Mouse (Mus musculus): ENCODE data around the gene Ylpm1.

Gene Ylpm1

DNA sequence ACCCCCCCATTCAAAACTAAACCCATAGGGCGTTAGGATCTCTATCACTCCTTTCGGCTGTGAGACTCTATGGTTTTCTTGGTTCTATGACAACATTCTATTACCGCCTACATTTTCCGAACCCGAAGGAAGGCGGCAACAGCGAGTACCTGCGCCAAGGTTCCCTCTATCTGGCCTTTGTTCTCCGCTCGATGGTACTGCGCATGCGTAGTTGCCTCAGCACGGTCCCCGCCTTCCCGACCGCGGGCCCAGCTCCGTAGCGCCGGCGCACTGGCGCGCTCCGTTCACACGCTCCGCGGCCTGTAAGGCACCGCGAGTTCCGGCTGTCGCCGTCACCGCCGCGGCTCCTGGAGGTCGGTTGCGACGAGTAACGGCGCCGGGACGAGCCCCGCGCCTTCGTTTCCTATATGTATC lies at the start of gene Ylpm1:
Gene Ylpm1, plus strand, starts transcription at position 239 of the 414 bp plus-strand sequence.
- DNase-seq (ENCODE audit: low spot score) = peak; percentile 99

DNA sequence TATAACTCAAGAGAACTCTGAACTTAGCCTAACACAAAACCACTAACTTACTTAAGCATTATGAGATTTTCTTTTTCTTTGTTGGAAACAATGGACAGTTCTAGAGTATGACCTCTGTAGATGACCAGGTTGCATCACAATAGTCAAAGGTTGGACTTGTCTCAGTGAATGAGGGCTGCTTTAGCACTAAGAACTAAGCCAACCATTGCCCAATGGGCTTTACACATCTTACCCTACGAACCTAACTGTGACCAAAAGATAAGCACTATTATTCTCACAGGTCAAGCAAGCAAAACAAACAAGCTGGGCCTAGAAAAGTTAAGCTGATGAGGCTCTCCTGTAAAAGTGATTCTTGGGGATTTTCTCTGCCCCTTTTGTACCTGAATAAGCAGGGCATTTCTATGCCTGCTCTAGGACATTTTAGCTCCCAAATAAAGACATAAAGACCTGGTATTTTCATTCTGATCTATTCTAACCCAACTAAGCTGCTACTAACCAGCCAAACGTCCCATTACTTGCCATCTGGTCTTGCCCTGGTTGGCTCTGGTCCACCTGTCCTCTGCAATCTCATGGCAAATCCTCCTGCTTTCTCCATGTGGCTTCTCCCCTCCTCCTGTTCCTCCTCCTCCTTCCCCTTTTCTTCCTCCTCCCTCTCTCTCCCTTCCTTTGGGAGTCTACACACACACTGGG lies 48.1 kb upstream of the Ylpm1 start:
- DNase-seq (ENCODE audit: low spot score) = no peak

DNA sequence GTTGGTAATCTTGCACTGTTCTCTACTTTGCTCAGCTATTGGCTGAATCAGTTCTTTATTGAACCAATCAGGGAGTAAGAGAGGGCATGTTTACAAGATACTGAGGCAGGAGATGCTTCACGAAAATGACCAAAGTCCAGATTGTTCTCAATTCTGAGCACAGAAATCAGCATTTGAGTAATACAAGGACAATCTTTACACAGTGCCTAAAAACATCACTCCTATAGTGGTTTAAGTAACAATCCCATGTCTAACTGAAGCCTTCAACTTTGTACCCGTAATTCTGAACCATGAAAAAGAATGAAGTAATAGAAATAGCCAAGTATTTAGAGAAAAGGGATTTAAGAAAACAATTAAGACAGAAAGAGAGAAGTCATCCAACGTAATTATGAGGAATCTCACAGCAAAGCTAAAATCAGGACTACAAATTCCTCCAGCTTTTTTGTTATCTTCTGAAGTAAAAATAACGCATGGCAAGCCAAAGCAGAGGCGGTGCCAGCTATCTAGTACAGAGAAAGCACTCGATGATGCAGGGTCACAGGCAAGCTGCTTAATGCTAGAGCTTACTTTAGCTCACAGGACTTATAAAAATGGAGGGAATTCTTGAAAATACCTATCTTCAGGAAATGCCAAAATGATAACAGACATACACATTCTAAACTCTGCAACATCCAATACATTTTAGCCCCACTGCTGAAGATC lies 47.4 kb upstream of the Ylpm1 start:
- DNase-seq (ENCODE audit: low spot score) = no peak

DNA sequence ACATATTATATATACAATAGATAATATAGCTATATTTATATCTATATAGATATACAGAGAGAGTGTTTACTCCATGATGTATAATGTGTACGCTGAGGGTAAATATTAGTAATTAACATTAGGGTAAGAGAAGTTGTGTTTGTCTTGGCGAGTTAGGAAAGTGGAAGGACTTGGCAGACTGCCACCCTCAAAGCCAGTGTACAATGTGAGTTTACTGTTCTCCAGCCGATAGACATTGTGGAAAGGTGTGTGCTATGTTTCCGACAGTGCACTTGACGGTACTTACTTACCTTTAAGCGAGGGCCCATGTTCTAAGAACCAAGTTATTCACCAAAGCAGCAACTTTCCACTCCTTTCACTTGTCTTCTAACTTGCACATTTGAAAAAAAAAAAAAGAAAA lies 45.4 kb upstream of the Ylpm1 start:
- DNase-seq (ENCODE audit: low spot score) = no peak

DNA sequence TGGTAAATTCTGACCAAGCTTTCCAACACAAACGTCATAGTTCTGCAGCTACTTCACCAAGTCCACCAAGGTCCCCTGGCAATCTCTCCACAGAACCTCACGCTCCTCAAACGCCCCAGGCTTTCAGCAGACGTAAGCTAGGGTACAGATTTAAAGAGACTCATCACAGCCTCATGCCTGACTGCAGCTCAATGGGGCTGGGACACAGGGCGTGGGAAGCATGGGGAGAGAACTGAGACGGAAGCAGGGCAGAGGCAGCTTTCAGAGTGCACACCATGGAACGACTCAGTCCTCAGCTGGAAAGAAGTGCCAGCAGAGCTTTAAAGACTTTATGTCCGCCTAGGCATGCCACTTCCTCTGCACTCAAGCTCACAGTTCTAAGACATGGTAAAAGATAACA lies 44.6 kb upstream of the Ylpm1 start:
- DNase-seq (ENCODE audit: low spot score) = no peak

DNA sequence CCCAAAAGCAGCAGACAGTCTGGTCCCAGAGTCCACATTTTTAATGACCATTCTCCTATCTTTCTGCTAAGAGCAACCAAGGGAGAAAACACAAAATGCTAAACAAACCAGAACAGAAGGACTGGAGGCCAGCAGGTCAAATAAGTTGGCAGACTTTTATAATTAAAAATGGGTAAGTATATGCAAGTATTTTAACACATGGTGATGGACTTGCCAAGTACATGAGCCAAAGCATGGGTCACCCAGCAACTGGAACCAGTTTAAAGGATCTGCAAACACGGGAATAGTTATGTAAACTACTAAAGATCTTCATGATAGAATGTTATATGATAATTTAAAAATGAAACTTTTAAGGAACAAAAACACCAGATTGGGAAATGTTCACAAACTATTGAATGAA lies 43.8 kb upstream of the Ylpm1 start:
- no peak for DNase-seq (ENCODE audit: low spot score)

DNA sequence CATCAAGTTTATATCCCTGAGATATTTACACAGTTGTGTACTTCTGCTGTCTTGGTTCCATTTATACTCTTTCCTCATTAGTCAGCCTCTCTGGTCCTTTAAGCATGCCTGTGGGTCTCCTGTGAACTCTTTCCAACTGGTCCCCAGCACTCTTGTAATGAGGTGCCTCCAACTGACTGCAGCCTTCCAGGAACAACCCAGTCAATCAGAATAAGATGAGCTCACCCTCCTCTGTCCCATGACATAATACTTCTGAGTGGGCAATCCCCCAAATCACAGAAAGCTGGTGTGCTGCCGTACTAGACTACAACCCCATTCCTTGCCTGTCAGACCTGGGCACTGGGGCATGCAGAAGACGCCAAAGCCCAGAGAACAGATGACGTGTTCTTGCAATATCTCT lies 39.8 kb upstream of the Ylpm1 start:
- no peak for DNase-seq (ENCODE audit: low spot score)

DNA sequence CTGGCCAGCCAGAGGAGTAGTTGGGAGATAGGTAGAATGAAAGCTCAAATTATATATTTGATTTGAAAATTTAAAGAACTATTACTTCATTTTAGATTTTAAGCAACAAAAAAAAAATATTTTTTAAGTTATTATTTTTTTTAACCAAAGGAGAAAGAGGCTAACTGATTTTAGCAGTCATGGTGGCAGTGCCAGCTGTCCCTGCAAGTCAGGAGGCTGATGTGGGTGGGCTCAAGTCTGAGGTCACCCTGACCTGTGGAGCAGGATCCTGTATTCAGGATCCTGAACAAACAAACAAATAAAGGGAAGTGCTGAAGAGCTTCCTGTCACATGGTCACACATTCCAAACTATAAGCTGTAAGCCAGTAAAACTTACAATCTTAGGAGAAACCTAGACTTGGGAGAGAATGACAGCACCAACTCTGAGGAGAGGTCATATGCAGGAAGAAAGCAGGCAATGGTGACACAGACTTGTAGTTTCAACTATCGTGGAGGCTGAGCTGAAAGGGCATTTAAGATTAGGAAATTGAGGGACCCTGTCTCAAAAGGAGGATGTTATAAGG lies 37.2 kb upstream of the Ylpm1 start:
- DNase-seq (ENCODE audit: low spot score) = no peak

DNA sequence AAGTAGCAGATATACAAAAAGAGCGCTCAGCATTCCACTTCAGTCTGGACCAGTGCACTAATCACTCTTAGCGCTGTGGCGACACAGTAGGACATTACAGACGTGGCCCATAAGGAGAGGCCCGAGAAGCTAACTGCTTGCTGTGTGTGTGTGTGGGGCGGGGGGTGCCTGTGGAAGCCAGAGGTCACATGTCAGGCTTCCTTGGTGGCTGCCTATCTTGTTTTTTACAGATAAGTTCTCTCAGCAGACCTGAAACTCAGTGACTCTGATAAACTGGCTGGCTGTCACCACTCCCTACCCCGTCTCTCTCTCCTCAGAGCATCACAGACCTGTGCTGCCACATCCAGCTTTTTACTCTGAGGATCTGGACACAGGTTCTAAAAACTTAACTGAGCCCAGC lies 33.5 kb upstream of the Ylpm1 start:
- DNase-seq (ENCODE audit: low spot score) = peak; percentile 5

DNA sequence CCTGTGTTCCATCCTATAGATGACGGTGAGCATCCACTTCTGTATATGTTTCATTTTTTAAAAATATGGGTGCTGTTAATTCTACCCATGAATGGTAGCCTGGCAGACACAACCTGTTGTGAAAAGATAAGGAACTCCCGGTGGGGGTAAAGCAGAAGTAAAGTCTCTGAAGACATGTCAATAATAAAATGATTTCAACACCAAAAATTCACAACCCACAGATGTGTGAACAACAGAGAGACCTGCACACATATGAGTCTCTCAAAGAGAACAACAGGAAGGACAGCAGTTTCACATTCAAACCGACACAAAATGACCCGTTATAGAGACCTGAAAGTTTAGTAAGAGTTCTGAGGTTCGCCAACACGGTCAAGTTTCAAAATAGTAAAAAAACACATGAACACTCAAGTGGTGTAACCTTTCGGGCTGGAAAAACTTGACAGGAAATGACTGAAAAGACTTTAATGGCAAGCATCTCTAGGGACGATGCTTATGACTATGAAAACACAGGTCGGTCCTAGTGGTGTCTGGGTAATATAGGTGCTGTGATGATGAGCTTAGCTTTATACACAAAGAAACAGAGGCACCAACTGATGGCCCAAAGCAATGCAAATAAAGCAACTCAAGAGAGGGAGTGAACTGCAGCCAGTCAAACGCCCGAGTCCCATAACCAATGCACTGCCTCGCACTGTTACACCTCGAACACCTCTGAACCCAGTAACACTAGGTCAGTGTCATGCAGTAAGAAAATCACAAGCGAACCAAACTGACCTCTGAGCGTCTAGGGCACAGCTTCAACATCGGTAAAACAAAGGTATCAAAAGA lies 27.1 kb upstream of the Ylpm1 start:
- DNase-seq (ENCODE audit: low spot score) = no peak

DNA sequence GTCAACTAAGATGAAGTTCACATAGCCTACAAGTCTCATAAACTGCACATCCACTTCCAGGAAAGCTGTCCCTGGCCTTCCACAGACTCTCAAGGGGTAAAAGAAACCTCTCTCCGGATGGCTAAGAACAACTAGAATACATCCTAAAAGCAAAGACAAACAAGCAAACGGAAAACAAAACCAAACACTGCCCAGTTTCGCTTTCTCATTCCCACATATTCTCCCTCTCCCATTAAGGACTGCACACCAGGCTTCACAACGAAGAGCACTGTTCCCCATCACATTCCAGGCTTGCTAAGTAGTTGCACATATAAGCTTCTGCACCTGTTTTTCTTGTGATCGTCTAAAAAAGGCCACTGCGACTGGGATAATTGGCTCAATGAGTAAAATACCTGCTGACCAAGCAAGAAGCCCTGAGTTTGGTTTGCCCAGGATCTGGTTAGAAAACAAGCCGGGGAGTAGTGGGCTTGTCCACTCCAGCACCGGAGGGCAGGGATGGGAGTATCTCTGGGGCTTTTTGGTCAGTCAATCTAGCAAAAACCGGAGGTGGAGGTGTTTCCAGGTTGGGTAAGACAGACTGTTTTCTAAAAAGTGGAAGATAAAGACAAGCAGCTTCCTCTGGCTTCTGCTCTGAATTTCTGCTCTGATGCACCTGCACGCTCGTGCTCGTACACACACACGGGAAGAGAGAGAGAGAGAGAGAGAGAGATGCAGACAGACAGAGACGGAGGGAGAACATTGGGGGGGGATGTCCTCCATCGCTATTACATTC lies 26.3 kb upstream of the Ylpm1 start:
- no peak for DNase-seq (ENCODE audit: low spot score)

DNA sequence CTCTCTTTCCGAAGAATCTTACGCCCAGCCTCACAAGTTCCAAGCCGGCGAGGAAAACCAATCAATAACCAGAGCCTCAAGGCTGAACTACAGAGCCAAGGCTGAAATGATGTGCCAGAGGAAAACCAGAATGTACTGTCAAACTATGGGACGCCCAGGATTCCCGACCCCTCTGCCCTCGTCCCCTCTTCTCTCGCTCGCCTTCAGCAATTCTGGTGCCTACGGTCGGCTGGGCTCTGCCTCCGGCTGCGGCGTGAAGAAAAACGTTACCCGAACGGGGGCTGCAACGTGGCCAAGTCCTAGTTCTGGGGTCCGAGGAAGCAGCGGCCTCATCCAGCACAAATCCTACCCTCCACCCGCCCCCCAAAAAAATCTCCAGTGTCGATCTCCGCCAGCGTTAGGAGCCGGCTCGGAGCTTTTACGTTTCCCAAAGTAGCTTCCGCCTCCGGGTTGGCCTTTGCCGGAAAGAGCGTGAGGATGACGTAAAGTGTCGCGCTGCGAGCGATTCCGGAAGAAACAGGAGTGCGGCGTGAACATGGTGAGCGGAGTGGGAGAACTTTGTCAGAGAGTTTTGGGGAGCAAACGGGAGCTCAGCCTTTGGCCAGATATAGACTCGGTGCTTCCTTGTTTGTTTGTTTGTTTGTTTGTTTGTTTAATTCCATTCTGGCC lies 25.6 kb upstream of the Ylpm1 start, which contains the start of the genes Fcf1 and Arel1:
Gene Fcf1, plus strand, starts transcription at position 470 of the 669 bp plus-strand sequence.
Gene Arel1, minus strand, starts transcription at position 473 of the 669 bp plus-strand sequence.
- peak; percentile 97 for DNase-seq (ENCODE audit: low spot score)

DNA sequence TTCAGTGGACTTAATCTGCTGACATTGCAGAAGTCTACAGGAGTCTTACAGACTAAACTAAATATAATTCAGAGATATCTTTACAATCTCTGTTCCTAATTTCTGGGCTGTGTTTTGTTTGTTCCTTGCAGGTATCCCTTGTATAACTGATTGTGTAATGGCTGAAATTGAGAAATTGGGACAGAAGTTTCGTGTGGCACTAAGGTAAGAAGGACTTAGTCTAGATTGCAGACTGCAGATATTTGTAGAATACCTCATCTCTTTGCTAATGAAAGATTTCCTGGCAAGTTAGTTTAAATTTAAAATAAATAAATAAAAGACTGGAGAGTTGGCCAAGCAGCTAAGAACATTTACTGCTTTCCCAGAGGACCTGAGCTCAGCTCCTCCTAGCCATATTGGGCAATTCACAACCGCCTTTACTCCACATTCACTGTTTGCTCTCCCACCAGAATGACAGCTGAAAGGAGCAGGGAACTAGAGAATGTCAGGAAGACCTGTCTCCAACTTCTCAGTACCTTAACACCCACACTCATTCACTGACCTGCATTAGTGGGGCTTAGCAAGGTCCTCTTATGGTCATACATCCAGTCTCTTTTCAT lies 16.8 kb upstream of the Ylpm1 start:
- no peak for DNase-seq (ENCODE audit: low spot score)

DNA sequence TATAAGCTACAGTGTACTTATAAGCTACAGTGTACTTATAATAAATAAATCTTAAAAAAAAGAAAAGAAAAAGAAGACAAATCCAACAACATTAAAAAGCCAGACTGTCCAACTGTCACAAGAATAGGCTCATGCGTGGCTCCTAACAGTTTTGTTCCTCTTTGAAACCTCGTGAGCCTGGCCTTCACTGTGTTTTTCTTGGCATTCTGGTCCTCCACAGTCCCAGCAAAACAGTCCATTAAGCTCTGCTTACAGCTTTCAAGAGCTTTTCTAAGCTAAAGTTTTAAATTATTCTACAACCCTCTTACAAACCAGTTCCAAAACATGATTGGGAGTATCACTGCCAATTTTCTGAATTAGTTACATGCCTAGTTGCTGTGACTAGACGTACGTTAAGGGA lies 6.7 kb upstream of the Ylpm1 start:
- DNase-seq (ENCODE audit: low spot score) = no peak

DNA sequence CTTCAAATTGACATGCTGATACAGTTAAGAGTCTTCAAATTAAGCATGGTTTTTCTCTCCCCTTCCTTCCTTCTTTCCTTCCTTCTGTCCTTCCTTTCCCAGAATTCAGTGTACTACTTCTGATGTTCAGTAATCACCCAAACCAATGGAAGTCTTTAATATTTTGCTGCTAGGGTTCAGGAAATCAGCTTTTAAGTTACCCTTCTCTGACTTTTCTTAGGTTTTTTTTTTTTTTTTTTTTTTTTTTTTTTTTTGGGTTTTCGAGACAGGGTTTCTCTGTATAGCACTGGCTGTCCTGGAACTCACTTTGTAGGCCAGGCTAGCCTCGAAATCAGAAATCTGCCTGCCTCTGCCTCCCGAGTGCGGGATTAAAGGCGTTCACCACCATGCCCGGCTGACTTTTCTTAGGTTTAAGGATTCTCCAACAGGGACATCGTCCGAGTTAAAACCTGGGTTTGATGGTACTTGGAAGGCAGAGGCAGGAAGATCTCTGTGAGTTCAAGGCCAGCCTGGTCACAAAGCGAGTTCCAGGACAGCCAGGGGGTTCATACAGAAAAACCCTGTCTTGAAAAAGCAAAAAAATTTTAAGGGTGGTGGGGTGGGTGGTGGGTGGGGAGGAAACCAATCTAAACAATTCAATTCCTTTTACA lies 884 bp upstream of the Ylpm1 start:
- peak; percentile 8 for DNase-seq (ENCODE audit: low spot score)

DNA sequence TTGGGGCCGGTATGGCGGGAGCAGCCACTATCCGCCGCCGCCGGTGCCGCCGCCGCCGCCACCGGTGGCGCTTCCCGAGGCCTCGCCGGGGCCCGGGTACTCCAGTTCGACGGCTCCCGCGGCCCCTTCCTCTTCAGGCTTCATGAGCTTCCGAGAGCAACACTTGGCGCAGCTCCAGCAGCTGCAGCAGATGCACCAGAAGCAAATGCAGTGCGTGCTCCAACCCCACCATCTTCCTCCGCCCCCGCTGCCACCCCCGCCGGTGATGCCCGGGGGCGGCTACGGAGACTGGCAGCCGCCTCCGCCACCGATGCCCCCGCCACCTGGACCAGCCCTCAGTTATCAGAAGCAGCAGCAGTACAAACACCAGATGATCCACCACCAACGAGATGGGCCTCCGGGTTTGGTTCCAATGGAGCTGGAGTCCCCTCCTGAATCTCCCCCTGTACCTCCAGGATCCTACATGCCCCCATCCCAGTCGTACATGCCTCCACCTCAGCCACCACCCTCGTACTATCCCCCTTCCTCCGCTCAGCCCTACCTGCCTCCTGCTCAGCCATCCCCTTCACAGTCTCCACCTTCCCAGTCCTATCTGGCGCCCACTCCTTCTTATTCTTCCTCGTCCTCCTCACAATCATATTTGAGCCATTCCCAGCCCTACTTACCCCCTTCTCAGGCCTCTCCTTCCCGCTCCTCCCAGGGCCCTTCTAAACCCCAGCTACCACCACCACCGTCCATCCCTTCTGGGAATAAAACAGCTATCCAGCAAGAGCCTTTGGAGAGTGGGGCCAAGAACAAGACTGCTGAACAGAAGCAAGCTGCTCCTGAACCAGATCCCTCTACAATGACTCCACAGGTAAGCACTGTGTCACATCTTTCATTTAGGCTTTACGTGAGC lies 629 bp downstream of the Ylpm1 start:
- peak; percentile 10 for DNase-seq (ENCODE audit: low spot score)

DNA sequence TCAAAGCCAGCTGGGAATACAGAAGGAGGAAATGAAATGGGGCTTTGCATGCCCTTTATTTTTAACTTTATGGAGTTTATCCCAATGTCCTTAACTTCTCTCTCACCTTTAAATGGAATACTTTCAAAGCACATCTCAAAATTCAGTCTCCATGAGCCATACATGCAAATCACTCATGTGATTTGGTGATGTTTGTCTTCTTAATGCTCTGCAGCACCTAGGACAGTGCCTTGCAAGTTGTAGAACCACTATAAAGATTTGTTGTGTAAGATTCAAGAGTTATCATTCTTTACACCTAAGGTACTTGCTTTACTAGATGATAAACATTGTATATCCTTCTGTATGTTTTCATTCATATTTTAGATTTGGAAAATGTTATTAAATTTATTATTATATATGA lies 2.9 kb downstream of the Ylpm1 start:
- no peak for DNase-seq (ENCODE audit: low spot score)

DNA sequence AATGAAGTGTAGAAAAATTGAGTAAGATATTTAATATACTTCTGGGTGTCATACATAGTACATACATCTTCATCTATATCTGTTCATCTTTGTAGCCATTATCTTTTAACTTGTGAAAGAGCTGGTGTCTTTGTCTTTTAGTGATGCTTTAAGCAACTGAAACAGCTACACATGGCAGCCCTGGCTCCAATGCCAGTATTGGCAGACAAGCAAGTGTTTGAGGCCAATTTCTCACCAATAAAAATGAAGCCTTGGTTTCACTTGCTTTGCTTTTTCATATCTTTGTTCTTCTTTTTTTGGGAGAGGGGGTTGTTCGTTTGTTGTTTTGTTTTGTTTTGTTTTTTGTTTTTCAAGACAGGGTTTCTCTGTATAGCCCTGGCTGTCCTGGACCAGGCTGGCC lies 10.1 kb downstream of the Ylpm1 start:
- DNase-seq (ENCODE audit: low spot score) = no peak

DNA sequence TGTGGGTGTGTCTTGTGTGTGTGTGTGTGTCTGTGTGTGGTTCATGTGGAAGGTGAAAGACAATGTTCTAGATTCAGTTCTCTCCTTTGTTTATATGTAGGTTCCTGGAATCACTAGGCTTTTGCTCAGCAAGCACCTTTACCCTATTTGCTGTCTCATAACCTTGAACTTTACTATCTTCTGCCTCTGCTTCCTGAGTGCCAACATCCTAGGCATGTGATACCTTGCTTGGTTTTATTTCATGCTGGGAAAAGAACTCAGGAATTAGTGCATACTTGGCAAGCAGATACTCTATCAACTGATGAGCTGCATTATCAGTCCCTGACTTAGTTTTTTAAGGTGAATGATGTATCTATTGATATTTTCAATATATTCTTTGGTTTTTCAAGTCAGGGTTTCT lies 10.9 kb downstream of the Ylpm1 start:
- DNase-seq (ENCODE audit: low spot score) = no peak
